Mouse (Mus musculus): ENCODE data around the gene Ksr1. TPM values are rescaled to one million over a fixed set of nuclear protein-coding genes. Genes with fewer than 3 reads are reported as not detected.
A peak's percentile ranks its signal among the peaks of the same experiment; 100 is the strongest.

Ksr1 gene
- polyA plus RNA-seq, 1 experiment, result 14.5 TPM

DNA sequence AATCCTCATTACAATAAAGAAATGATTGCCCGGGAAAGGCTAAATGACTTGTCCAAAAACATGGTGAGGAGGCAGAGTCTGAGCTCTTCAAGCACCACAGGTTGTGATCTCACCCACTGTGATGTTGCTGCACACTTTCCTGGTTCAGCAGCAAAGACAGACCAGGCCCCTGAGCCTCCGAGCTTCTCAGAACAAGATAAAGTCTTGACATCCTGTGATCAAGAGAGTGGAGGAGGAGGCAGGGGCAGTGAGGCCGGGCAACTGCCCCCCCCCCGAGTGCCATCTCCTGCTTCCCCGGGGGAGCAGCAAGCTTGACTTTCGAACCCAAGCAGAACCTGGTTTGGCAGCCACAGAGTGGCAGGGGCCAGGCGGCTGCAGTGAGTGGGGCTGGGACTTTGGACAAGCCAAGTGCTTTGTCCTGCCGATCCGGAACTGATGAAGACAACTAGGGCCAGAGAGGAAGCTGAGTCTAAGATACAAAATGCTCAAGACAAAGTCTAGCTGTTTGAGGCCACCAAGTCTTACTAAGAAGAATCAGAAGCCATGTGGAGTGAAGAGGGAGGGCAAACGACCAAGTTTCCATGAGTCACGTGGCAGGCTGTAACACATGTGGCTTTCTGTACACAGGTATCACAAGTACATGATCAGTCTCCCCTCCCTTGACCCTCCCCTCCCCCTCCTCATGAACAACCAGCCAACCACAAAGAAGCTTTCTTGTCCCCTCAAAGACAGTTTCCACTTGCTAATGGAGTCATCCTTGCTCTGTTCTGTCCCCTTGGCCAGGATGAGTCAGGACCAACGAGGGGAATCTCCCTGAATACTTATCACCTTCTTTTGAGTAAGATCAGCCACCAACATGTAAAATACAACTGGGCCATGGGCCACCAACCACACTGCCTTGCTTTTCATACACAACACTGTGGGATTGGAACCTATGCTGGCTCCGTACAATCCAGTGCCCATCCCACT lies 16.5 kb downstream of the Ksr1 start:
- Histone ChIP-seq H3K4me1 (ENCODE audit: control insufficient read depth, insufficient read depth, insufficient read length) (peaks cover 39% of the 10 kb centered on the region; the same call in 1 of the 2 replicates), H3K27ac (ENCODE audit: insufficient read depth, low read length) (peak overlapping the region; percentile 24; the same call in 1 of the 2 replicates), H3K27me3 (ENCODE audit: control insufficient read depth, insufficient read depth, low read length) (no peaks in the 10 kb centered on the region), H3K4me3 (ENCODE audit: extremely low read depth, insufficient read depth, insufficient read length) (no peak overlapping the region), H3K36me3 (ENCODE audit: control insufficient read depth, insufficient read depth, low read length) (no peaks in the 10 kb centered on the region)
- 50% methylated on average over 13 of the region's 13 CpGs for WGBS
- TF ChIP-seq CTCF (IDR thresholded peaks at IDR 0.05; ENCODE audit: extremely low read depth, insufficient read depth, insufficient read length, insufficient replicate concordance) (no peak), POLR2A (IDR thresholded peaks at IDR 0.05; ENCODE audit: low read depth, low read length) (no peak)
- DNase-seq (ENCODE audit: low read depth in 1 of 2, low spot score in 2 of 2), result no peak

DNA sequence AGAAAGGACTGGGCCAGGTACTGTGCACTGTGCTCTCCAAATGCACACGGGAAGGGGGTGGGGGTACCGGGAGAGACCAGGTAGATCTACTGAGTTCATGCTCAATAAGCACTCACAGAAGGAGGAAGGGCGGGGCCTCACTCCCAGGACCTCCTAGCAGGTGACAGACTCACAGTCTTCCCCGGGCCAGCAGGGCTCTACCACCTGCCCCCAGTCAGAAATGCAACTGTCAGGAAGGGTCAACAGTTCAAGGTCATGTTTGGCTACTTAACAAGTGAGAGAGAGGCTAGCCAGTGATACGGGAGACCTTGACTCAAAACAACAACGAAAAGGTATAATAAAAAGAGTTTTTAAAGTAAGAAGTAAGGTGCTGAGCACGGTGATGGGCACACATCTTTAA lies 18.0 kb downstream of the Ksr1 start:
- H3K27ac ChIP-seq (ENCODE audit: insufficient read depth, low read length), result no peak overlapping the region
- no peak overlapping the region for H3K4me3 ChIP-seq (ENCODE audit: extremely low read depth, insufficient read depth, insufficient read length)
- H3K36me3 ChIP-seq (ENCODE audit: control insufficient read depth, insufficient read depth, low read length), result no peaks in the 10 kb centered on the region
- peaks cover 36% of the 10 kb centered on the region; the same call in 1 of the 2 replicates for H3K4me1 ChIP-seq (ENCODE audit: control insufficient read depth, insufficient read depth, insufficient read length)
- TF ChIP-seq CTCF (IDR thresholded peaks at IDR 0.05; ENCODE audit: extremely low read depth, insufficient read depth, insufficient read length, insufficient replicate concordance) (no peak), POLR2A (IDR thresholded peaks at IDR 0.05; ENCODE audit: low read depth, low read length) (no peak)
- WGBS, result 83% methylated on average over 7 of the region's 7 CpGs
- DNase-seq (ENCODE audit: low read depth in 1 of 2, low spot score in 2 of 2), result no peak
- no peaks in the 10 kb centered on the region for H3K27me3 ChIP-seq (ENCODE audit: control insufficient read depth, insufficient read depth, low read length)

DNA sequence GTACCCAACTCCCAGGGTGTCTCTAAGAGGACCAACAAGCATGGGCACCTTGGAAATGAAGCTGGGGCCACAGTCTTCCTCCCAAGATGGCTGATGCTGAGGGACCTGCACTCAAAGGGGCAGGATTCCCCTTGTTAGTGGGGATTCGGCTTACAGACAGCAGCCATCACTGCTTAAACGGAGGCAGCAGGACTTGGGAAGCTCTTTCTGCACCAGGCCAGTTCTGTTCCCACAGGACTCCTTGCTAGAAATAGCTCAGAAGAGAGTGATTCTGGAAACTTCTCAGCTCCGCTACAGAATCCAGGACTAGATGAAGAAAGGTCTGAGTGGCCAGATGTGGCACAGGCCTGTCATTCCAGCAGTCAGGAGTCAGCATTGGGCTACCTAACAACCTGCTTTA lies 19.2 kb downstream of the Ksr1 start:
- Histone ChIP-seq H3K36me3 (ENCODE audit: control insufficient read depth, insufficient read depth, low read length) (no peaks in the 10 kb centered on the region), H3K27ac (ENCODE audit: insufficient read depth, low read length) (no peak overlapping the region), H3K4me1 (ENCODE audit: control insufficient read depth, insufficient read depth, insufficient read length) (peaks cover 40% of the 10 kb centered on the region; the same call in 1 of the 2 replicates), H3K27me3 (ENCODE audit: control insufficient read depth, insufficient read depth, low read length) (no peaks in the 10 kb centered on the region), H3K4me3 (ENCODE audit: extremely low read depth, insufficient read depth, insufficient read length) (no peak overlapping the region)
- DNase-seq (ENCODE audit: low read depth in 1 of 2, low spot score in 2 of 2), result no peak
- TF ChIP-seq POLR2A (IDR thresholded peaks at IDR 0.05; ENCODE audit: low read depth, low read length) (no peak), CTCF (IDR thresholded peaks at IDR 0.05; ENCODE audit: extremely low read depth, insufficient read depth, insufficient read length, insufficient replicate concordance) (no peak)
- 86% methylated on average over 3 of the region's 3 CpGs for WGBS

DNA sequence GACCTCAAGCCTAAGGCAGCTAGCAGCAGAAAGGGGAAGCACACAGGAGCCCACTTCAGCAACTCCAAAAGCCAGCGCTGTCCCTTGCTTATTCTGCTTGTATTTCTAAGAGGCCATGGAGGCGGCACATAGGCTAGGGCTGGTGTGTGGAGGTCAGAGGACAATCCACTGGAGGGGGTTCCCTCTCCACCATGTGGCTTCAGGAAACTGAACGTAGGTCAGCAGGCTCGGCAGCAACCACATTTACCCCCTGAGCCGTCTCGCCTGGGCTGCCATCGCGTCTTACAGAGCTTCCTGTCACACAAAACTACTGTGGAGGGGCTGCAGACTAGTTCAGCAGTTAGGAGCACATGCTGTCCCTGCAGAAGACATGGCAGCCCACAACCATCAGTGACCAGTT lies 20.4 kb downstream of the Ksr1 start:
- H3K36me3 ChIP-seq (ENCODE audit: control insufficient read depth, insufficient read depth, low read length), result no peaks in the 10 kb centered on the region
- 10% methylated on average over 8 of the region's 8 CpGs for WGBS
- no peak for TF ChIP-seq CTCF (IDR thresholded peaks at IDR 0.05; ENCODE audit: extremely low read depth, insufficient read depth, insufficient read length, insufficient replicate concordance)
- TF ChIP-seq POLR2A (IDR thresholded peaks at IDR 0.05; ENCODE audit: low read depth, low read length), result no peak
- peak overlapping the region; percentile 31 for H3K27ac ChIP-seq (ENCODE audit: insufficient read depth, low read length)
- H3K4me1 ChIP-seq (ENCODE audit: control insufficient read depth, insufficient read depth, insufficient read length), result peaks cover 39% of the 10 kb centered on the region; the same call in 1 of the 2 replicates
- DNase-seq (ENCODE audit: low read depth in 1 of 2, low spot score in 2 of 2), result peak in 1 of 2 experiments; percentile 32
- H3K27me3 ChIP-seq (ENCODE audit: control insufficient read depth, insufficient read depth, low read length), result no peaks in the 10 kb centered on the region
- H3K4me3 ChIP-seq (ENCODE audit: extremely low read depth, insufficient read depth, insufficient read length), result peak overlapping the region; percentile 27; the same call in 1 of the 2 replicates

DNA sequence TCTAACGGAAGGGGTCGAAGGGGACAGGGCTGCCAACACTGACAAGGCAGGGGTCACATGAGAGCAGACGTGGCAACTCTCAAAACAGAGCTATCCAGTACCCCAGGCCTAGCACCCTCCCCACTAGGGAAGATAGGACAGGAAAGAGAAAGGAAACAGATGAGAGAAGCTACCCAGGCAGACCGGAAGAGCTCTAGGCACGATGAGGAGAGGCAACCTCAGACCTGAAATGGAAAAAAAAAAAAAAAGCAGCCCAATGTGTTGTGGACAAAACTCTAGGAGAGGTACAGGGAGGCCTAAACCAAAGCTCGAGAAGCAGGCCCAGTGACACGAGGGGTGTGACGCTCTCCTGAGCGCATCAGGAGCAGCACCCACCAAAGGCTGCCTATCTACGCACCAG lies 23.7 kb downstream of the Ksr1 start:
- H3K27ac ChIP-seq (ENCODE audit: insufficient read depth, low read length), result no peak overlapping the region; the same call in 1 of the 2 replicates
- TF ChIP-seq POLR2A (IDR thresholded peaks at IDR 0.05; ENCODE audit: low read depth, low read length), result no peak
- no peak for TF ChIP-seq CTCF (IDR thresholded peaks at IDR 0.05; ENCODE audit: extremely low read depth, insufficient read depth, insufficient read length, insufficient replicate concordance)

DNA sequence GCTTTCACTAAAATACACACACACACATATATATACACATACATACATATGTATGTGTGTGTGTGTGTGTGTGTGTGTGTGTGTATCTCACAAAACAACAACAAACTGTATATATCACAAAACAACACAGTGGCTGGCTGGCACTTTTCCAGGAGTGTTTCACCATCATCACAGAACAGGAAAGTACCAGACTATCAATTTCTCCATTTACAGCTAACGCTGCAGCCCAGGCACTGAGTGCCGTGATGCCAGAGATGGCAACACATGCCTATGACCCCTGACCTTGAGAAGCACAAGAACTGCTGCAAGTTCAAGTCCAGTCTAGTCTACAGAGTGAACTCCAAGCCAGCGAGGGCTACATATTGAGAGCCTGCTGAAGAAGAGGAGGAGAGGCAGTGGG lies 26.1 kb downstream of the Ksr1 start:
- Histone ChIP-seq H3K4me3 (ENCODE audit: extremely low read depth, insufficient read depth, insufficient read length) (no peak overlapping the region), H3K36me3 (ENCODE audit: control insufficient read depth, insufficient read depth, low read length) (no peaks in the 10 kb centered on the region), H3K4me1 (ENCODE audit: control insufficient read depth, insufficient read depth, insufficient read length) (peaks cover 27% of the 10 kb centered on the region; the same call in 1 of the 2 replicates), H3K27me3 (ENCODE audit: control insufficient read depth, insufficient read depth, low read length) (no peaks in the 10 kb centered on the region), H3K27ac (ENCODE audit: insufficient read depth, low read length) (no peak overlapping the region)
- 73% methylated on average over 3 of the region's 3 CpGs for WGBS
- TF ChIP-seq POLR2A (IDR thresholded peaks at IDR 0.05; ENCODE audit: low read depth, low read length) (no peak), CTCF (IDR thresholded peaks at IDR 0.05; ENCODE audit: extremely low read depth, insufficient read depth, insufficient read length, insufficient replicate concordance) (no peak)
- no peak for DNase-seq (ENCODE audit: low read depth in 1 of 2, low spot score in 2 of 2)

More for the DNA sequence above, 23.7 kb downstream of the Ksr1 start:
- Histone ChIP-seq H3K36me3 (ENCODE audit: control insufficient read depth, insufficient read depth, low read length) (no peaks in the 10 kb centered on the region), H3K4me1 (ENCODE audit: control insufficient read depth, insufficient read depth, insufficient read length) (peaks cover 40% of the 10 kb centered on the region; the same call in 1 of the 2 replicates), H3K4me3 (ENCODE audit: extremely low read depth, insufficient read depth, insufficient read length) (no peak overlapping the region), H3K27me3 (ENCODE audit: control insufficient read depth, insufficient read depth, low read length) (no peaks in the 10 kb centered on the region)
- WGBS, result 39% methylated on average over 10 of the region's 10 CpGs
- no peak for DNase-seq (ENCODE audit: low read depth in 1 of 2, low spot score in 2 of 2)
